Mouse (Mus musculus) colon, adult 2 months (tissue): ENCODE measurements around the gene Tspyl1. TPM values are rescaled to one million over a fixed set of nuclear protein-coding genes. Genes with fewer than 3 reads are reported as not detected.

Source experiments
- polyA plus RNA-seq: library from polyadenylated mRNA; depleted of rRNA; stranded (reverse); fragments of >200 nt; gene quantifications from 2 replicates; pipeline ENCODE4 v1.2.3, GENCODE M21; 2012; rRNA removed

Tspyl1 gene
- polyA plus RNA-seq = 18.8 and 21.4 TPM in 2 replicates

DNA sequence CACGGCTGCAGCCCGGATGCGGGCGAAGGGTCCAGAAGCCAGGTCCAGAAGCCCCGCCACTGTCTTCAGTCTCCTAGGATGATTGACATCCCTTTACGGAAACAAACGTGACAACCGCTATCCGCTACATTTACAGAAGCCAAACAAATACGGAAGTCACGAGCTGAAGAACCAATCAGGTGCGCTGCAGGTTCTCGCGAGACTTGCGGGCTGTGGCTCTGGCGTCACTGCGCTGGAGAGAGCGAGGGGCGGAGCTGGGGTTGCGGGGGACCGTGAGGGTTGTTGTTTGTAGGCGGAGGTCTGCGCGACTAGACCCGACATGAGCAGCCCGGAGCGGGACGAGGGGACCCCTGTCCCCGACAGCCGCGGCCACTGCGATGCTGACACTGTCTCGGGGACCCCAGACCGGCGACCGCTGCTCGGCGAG, at the start of gene Tspyl1:
Tspyl1 (plus strand) TSS at position 229 of the 427 bp plus-strand sequence.

DNA sequence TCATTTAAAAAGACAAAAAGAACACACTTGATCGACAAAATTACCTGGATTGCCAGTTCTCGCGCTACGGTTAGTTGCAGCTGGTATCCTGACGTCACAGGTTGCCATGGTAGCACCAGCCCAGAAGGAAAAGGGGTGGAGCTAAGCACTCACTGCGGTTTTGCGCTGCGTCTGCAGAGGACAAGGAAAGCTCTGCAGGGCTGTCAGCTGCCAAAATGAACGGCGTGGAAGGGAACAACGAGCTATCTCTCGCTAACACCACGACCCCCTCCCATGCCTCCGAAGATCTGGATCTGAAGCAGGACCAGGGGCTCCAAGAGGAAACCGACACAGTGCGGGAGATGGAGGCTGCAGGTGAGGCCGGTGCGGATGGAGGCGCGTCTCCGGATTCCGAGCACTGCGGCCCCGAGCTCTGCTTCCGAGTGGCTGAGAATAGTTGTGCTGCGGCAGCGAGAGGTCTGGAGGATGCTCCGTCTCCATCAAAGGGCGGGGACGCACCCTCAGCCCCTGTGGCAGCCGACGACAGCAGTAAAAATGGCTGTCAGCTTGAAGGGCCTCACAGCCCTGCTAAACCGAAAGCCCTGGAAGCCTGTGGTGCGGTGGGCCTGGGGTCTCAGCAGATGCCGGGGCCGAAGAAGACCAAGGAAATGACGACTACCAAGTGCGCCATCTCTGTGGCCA, 15.4 kb downstream of the Tspyl1 start, which contains the start of gene Tspyl4:
Tspyl4 (plus strand) TSS at position 144 of the 681 bp plus-strand sequence.

Other genes with a start within 250 kb of the Tspyl1 start
- not detected in 2 replicates for gene Trappc3l, start 244.6 kb upstream of the Tspyl1 start, polyA plus RNA-seq
- gene Calhm4, start 237.9 kb upstream of the Tspyl1 start, polyA plus RNA-seq = not detected in 2 replicates
- gene Calhm5, start 185.7 kb upstream of the Tspyl1 start, polyA plus RNA-seq = 0.36 and 0.57 TPM in 2 replicates
- gene Calhm6, start 154.2 kb upstream of the Tspyl1 start, polyA plus RNA-seq = 1.7 and 2.3 TPM in 2 replicates
- 4.3 and 6.9 TPM in 2 replicates for gene Dse, start 74.5 kb upstream of the Tspyl1 start, polyA plus RNA-seq
- 3.0 and 4.1 TPM in 2 replicates for gene Tspyl4, start 15.3 kb downstream of the Tspyl1 start, polyA plus RNA-seq
- gene Col10a1, start 107.8 kb downstream of the Tspyl1 start, polyA plus RNA-seq = 0.03 TPM in 1 of 2 replicates, not detected in the other
- gene Nt5dc1, start 136.4 kb downstream of the Tspyl1 start, polyA plus RNA-seq = 4.5 and 5.2 TPM in 2 replicates
- gene Frk, start 201.2 kb downstream of the Tspyl1 start, polyA plus RNA-seq = 10.5 and 11.4 TPM in 2 replicates